Mouse (Mus musculus) heart, postnatal 0 days (tissue): ENCODE results near the gene Olfr152.

ENCODE experiments used
- CTCF ChIP-seq: IDR thresholded peaks from 2 replicates; pipeline ENCODE4 v1.5.1; 2016; ENCODE audit warnings: antibody characterized with exemption, control low read depth, low read depth
- EP300 ChIP-seq: IDR thresholded peaks from 2 replicates; pipeline ENCODE4 v1.6.1; 2016; ENCODE audit warnings: antibody characterized with exemption, low read depth

- TF ChIP-seq CTCF = no peak
- no peak for TF ChIP-seq EP300
Measured at GRCm38 (mm10) chr2:87809522-87809921, 30.2 kb downstream of the Olfr152 start, which contains the start of gene Olfr1145.
